Mouse (Mus musculus) left cerebral cortex, postnatal 14 days (tissue): ENCODE data around the gene Ctdsp1. TPM values are rescaled to one million over a fixed set of nuclear protein-coding genes. Genes with fewer than 3 reads are reported as not detected.

Source experiments
- DNase-seq, 2 experiments: peaks; one replicate each; pipeline ENCODE4 v3.0.0; 2021 to 2022; ENCODE audit warnings: low spot score in 2 of 2, mixed read lengths in 1 of 2
- intact Hi-C: fragments of 180-260 bp; cut with DNase I; formaldehyde crosslinking; loops from one replicate; pipeline ENCODE4 v1.15.1; 2025
- total RNA-seq, 2 experiments: library from RNA; stranded (reverse); gene quantifications; 2 replicates each; pipeline ENCODE4 v1.2.3; 2021

The Ctdsp1 gene
- total RNA-seq, 2 experiments from 2014 or later = 17.7 to 25.5 TPM

GRCm38 (mm10) chr1:74373372-74373771 lies 17.9 kb upstream of the Ctdsp1 start:
- no peak for DNase-seq
- intact Hi-C loops = no loop called here

GRCm38 (mm10) chr1:74374980-74375379 lies 16.3 kb upstream of the Ctdsp1 start, which contains the start of gene Slc11a1:
Gene Slc11a1 (plus strand): TSS chr1:74375195.
- DNase-seq = no peak
- intact Hi-C loops = no loop called here

DNA sequence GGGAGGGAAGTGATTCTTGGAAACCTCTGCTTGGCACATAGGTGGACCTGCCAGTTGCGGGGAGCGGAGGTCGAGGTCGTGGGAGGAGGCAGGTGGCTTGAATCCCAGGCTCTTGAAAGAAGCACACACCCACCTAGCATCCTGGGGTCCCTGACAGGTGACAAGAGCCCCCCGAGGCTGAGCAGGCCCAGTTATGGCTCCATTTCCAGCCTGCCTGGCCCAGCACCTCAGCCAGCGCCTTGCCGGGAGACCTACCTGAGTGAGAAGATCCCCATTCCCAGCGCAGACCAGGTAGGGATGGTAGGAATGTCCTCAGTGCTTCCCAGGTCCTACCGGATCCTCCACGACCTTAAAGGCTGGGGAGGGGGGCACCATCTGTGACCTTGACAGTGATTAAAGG lies 15.7 kb upstream of the Ctdsp1 start:
- intact Hi-C loops = no loop called here
- DNase-seq = no peak

- DNase-seq = no peak
- intact Hi-C loops = no loop called here
These were observed 14.9 kb upstream of the Ctdsp1 start for GRCm38 (mm10) chr1:74376396-74376795.

GRCm38 (mm10) chr1:74379058-74379504 lies 12.2 kb upstream of the Ctdsp1 start:
- no peak for DNase-seq
- intact Hi-C loops = no loop called here

DNA sequence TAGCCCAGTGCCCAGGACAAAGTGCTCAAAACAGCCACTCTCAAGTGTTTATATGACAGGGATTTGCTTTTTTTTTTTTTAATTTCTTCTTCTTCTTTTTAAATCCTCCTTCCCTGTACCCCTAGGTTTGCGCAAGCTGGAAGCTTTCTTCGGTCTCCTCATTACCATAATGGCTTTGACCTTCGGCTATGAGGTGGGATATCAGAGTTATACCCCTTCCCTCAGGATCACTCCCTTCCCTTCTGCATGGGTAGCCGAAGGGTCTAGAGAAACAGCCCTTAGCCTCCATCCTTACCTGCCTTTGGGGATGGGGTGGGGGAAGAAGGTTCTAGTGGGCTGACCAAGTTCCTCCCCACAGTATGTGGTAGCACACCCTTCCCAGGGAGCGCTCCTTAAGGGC lies 10.8 kb upstream of the Ctdsp1 start:
- DNase-seq = no peak
- intact Hi-C loops = no loop called here

GRCm38 (mm10) chr1:74381588-74382021 lies 9.7 kb upstream of the Ctdsp1 start:
- intact Hi-C loops = no loop called here
- DNase-seq = no peak

GRCm38 (mm10) chr1:74383385-74383784 lies 7.9 kb upstream of the Ctdsp1 start:
- DNase-seq = no peak
- intact Hi-C loops = no loop called here

GRCm38 (mm10) chr1:74384525-74384924 lies 6.8 kb upstream of the Ctdsp1 start:
- no peak for DNase-seq
- intact Hi-C loops = no loop called here

DNA sequence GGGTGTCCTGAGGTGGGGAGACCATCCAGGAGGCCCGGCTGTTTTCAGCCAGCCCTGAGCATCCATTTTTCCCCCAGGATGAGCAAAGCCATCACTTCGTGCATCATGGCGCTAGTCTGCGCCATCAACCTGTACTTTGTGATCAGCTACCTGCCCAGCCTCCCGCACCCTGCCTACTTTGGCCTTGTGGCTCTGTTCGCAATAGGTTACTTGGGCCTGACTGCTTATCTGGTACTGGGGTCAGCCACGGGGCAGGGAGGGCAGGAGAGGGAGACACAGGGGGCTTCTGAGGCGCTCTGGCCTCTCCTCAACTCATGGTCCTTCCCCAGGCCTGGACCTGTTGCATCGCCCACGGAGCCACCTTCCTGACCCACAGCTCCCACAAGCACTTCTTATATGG lies 6.2 kb upstream of the Ctdsp1 start:
- no peak for DNase-seq
- intact Hi-C loops = no loop called here

DNA sequence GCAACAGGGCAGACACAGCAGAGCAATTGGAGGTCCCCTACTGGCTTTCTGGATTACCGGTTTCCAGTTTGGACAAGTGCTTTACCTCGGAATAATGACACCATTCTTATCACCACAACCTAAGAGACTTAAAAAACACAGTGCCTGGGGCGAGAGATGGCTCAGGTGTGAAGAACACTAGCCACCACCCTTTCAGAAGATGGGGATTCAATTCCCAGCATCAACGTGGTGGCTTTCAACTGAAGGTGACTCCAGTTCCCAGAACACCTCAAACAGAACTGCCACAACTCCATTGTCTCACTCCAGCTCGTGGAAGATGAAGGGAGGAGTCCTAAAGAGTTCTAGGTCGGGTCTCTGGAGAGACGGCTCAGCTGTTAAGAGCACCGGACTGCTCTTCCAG lies 5.8 kb upstream of the Ctdsp1 start:
- DNase-seq = no peak
- intact Hi-C loops = no loop called here

DNA sequence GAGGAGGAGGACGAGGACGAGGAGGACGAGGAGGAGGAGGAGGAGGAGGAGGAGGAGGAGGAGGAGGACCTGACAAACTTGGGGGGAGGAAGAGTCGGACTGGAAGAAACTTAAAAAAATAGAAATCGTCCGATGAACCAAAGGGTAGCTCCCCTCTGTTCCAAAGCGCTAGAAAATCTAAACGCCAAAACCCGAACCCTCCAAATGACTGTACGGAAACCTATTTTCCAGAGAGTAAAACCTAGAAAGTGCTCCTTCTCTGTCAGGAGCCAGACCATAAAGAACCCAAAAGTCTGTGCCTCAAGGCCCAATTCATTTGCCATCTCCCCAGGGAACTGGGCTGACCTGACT lies 5.0 kb upstream of the Ctdsp1 start:
- intact Hi-C loops = no loop called here

DNA sequence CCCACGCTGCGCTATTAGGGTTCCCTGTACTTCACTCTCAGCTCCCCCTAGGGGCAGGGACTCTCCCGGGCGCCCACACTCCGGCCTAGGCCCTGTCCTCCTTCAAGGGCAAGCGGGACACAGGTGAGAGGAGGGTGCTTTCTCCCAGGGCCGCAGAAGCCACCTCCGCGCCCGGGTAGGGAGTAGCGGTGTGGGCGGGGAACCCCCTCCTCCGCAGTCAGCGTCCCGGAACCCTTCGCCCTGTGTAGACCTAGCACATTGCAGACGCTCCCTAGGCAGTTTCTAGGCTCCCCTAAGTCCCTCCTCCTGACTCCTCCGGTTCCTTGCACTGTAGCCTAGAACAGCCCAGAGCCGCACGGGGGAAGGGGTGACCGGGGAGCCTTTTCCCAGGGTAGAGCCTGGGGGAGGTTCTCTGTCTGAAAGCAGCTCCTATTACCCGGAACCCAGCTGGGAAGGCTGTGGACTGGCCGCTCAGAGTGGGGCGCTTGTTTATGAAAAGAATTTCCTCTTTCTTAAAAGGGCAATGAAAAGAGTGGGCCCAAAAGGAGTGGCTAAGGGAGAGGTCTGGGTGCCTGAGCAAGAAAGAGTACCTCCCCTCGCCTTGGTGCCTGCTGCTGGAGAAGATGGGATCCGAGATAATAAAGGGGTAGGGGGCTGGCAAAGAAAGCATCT lies 4.5 kb upstream of the Ctdsp1 start:
- DNase-seq = peak; percentile 91 to 92
- intact Hi-C loops = loop anchor here (1.0 kb wide), 1 partner anchor 74 kb away; no protein-coding TSS in a partner anchor

More for the DNA sequence above, 5.0 kb upstream of the Ctdsp1 start:
- no peak for DNase-seq

- intact Hi-C loops = loop anchor here (1.0 kb wide), 1 partner anchor 74 kb away; no protein-coding TSS in a partner anchor
- no peak for DNase-seq
These were observed 3.8 kb upstream of the Ctdsp1 start for GRCm38 (mm10) chr1:74387386-74387988.

- no peak for DNase-seq
- intact Hi-C loops = no loop called here
These were observed 2.9 kb upstream of the Ctdsp1 start for GRCm38 (mm10) chr1:74388398-74388920.

- intact Hi-C loops = loop anchor here (5.0 kb wide), 1 partner anchor 62 kb away; no protein-coding TSS in a partner anchor
- no peak for DNase-seq
These were observed 1.4 kb upstream of the Ctdsp1 start for GRCm38 (mm10) chr1:74389831-74390286.

- DNase-seq = peak in 1 of 2 experiments; percentile 39
- intact Hi-C loops = loop anchor here (5.0 kb wide), 1 partner anchor 62 kb away; no protein-coding TSS in a partner anchor
These were observed 912 bp upstream of the Ctdsp1 start for GRCm38 (mm10) chr1:74390287-74390906.

DNA sequence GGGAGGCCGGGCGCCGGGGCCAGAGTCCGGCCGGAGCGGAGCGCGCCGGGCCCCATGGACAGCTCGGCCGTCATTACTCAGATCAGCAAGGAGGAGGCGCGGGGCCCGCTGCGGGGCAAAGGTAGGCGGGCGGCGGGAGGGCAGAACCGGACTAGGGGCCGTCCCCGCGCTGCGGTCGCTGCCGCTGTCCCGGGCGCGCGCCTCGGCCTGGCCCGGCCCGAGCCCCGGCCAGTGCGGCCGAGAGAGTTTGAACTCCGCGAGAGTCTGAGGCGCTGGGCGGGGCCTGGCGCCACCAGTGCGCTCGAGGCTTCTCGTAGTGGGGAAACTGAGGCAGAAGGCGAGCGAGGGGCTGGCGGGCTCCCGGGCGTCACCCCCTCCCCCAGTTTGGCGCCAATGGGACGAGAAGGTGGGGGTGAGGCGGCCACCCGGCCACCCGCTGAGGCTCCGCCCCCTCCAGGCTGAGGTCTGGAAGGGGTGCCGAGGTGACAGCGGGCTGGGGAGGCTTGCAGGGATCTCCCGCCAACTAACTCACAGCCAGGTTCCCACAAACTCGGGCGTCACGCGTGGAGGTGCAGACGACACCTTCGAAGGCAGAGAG lies 634 bp downstream of the Ctdsp1 start:
- intact Hi-C loops = loop anchor here (5.0 kb wide), 1 partner anchor 60 kb away; no protein-coding TSS in a partner anchor

DNA sequence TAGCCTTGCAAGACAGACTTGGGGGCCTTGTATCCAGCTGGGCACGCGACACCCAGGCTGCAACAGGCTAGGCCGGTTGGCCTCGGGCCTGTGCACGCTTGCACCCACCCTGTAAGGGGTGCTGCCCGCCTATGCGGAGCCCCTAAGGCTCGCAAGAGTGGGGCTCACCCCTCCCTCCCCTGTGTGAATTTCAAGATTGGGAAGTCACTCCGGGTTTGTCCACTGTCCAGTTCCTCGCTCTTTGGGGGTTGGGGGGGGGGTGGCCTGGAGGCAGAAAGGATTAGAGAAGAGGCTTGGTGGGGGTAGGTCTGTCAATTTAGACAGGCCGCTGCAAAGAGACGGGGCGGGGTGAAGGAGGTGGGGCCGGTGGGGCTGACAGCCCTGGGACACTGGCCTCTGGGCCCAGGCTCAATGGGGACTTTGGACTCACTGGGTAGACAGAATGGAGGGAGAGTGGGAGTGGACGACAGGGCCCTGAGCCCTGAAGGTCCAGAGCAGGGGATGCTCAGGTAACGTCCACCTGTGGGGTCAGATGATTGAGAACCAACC lies 1.2 kb downstream of the Ctdsp1 start:
- intact Hi-C loops = loop anchor here (5.0 kb wide), 1 partner anchor 60 kb away; no protein-coding TSS in a partner anchor
- DNase-seq = no peak

More for the DNA sequence above, 634 bp downstream of the Ctdsp1 start:
- peak in 1 of 2 experiments; percentile 25 for DNase-seq
